Mouse (Mus musculus): ENCODE data around the gene Olfr1260. TPM values are rescaled to one million over a fixed set of nuclear protein-coding genes. Genes with fewer than 3 reads are reported as not detected.

The Olfr1260 gene
- polyA plus RNA-seq, 1 experiment: not detected

DNA sequence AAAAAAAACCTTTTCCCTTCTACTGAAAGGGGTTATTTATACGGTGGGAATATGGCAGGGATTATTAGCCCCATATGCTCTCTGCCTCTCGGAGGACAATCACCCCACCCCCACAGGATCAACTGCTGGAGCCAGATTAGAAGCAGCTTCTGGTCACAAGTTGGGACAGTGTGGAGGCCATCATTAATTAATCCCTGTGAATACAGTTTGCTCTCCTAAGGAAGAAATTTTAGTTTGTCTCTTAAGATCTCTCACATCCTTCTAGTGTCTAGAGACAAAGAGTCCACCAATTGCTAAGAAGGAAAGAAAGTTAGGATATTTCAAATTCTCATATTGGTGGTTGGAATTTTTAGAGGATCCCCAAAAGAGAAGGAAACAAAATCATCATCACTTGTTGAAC lies 51.3 kb downstream of the Olfr1260 start, which contains the start of gene Olfr1264:
Gene Olfr1264, minus strand, starts transcription at position 101 of the 400 bp plus-strand sequence.
- no peaks in the 10 kb centered on the region for H3K27me3 ChIP-seq (ENCODE audit: control insufficient read depth, insufficient read depth, low read length)
- no peak for TF ChIP-seq POLR2A (IDR thresholded peaks at IDR 0.05; ENCODE audit: low read depth, low read length)
- TF ChIP-seq CTCF (IDR thresholded peaks at IDR 0.05; ENCODE audit: extremely low read depth, insufficient read length, insufficient replicate concordance, low read depth, low read length): no peak
- no peaks in the 10 kb centered on the region for H3K36me3 ChIP-seq (ENCODE audit: control insufficient read depth, insufficient read depth, low read length)
- WGBS: 76% methylated on average over 2 of the region's 2 CpGs
- H3K4me3 ChIP-seq (ENCODE audit: low read depth, low read length): no peak within 1 kb of the TSS
- no peak within 1 kb of the TSS for H3K27ac ChIP-seq (ENCODE audit: insufficient read depth, low read depth, low read length)
- no peaks in the 10 kb centered on the region for H3K4me1 ChIP-seq (ENCODE audit: control insufficient read depth, insufficient read depth, insufficient read length, low read length)

Other genes starting within 250 kb of the Olfr1260 start
- not detected in 2 replicates for gene Olfr1252, start 249.3 kb upstream of the Olfr1260 start, polyA plus RNA-seq (2012; rRNA removed)
- gene Olfr1253, start 217.2 kb upstream of the Olfr1260 start, polyA plus RNA-seq (2012; rRNA removed): not detected in 2 replicates
- gene Olfr1254, start 180.7 kb upstream of the Olfr1260 start, polyA plus RNA-seq (2012; rRNA removed): not detected in 2 replicates
- gene Olfr1255, start 162.3 kb upstream of the Olfr1260 start, polyA plus RNA-seq (2012; rRNA removed): not detected in 2 replicates
- gene Olfr1256, start 132.8 kb upstream of the Olfr1260 start, polyA plus RNA-seq (2012; rRNA removed): not detected in 2 replicates
- not detected in 2 replicates for gene Olfr48, start 126.1 kb upstream of the Olfr1260 start, polyA plus RNA-seq (2012; rRNA removed)
- gene Olfr1257, start 95.9 kb upstream of the Olfr1260 start, polyA plus RNA-seq (2012; rRNA removed): not detected in 2 replicates
- gene Olfr1258, start 47.0 kb upstream of the Olfr1260 start, polyA plus RNA-seq (2012; rRNA removed): not detected in 2 replicates
- 0.18 TPM in 1 of 2 replicates, not detected in the other for gene Olfr1259, start 25.7 kb upstream of the Olfr1260 start, polyA plus RNA-seq (2012; rRNA removed)
- not detected in 2 replicates for gene Olfr1261, start 16.9 kb downstream of the Olfr1260 start, polyA plus RNA-seq (2012; rRNA removed)
- gene Olfr1262, start 25.8 kb downstream of the Olfr1260 start, polyA plus RNA-seq (2012; rRNA removed): not detected in 2 replicates
- not detected in 2 replicates for gene Olfr1263, start 37.8 kb downstream of the Olfr1260 start, polyA plus RNA-seq (2012; rRNA removed)
- not detected in 2 replicates for gene Olfr1264, start 51.2 kb downstream of the Olfr1260 start, polyA plus RNA-seq (2012; rRNA removed)
- not detected in 2 replicates for gene Olfr1265, start 61.0 kb downstream of the Olfr1260 start, polyA plus RNA-seq (2012; rRNA removed)
- not detected in 2 replicates for gene Olfr140, start 89.3 kb downstream of the Olfr1260 start, polyA plus RNA-seq (2012; rRNA removed)
- gene Olfr1269, start 147.1 kb downstream of the Olfr1260 start, polyA plus RNA-seq (2012; rRNA removed): not detected in 2 replicates
- not detected in 2 replicates for gene Olfr32, start 168.0 kb downstream of the Olfr1260 start, polyA plus RNA-seq (2012; rRNA removed)
- gene Olfr1270, start 178.8 kb downstream of the Olfr1260 start, polyA plus RNA-seq (2012; rRNA removed): not detected in 2 replicates